Mouse (Mus musculus) lung, embryonic 14.5 days (tissue): ENCODE results near the gene Helz. TPM values are rescaled to one million over a fixed set of nuclear protein-coding genes. Genes with fewer than 3 reads are reported as not detected.

ENCODE experiments used
- ATAC-seq: fragments of 200-750 bp; cut with Nextera tagmentation; 2 replicates; pipeline ENCODE4 v1.8.0; 2017; ENCODE audit warnings: mild to moderate bottlenecking, moderate TSS enrichment, moderate library complexity; ENCODE audit not compliant: insufficient read depth
- DNase-seq: peaks from one replicate; pipeline ENCODE4 v3.0.0-alpha.2; 2015
- H3K27ac ChIP-seq: fragments of 300-500 bp; sonication (generic); 2 replicates; pipeline ENCODE4 v1.5.1; 2014; ENCODE audit warnings: low read depth, mild to moderate bottlenecking, moderate library complexity
- H3K27me3 ChIP-seq: fragments of 300-500 bp; sonication (generic); 2 replicates; pipeline ENCODE4 v1.6.1; 2014; ENCODE audit warnings: low read length, control low read depth; ENCODE audit not compliant: insufficient read depth
- H3K36me3 ChIP-seq: fragments of 300-500 bp; sonication (generic); 2 replicates; pipeline ENCODE4 v1.6.1; 2014; ENCODE audit warnings: control low read depth; ENCODE audit not compliant: insufficient read depth
- H3K4me1 ChIP-seq: fragments of 300-500 bp; sonication (generic); 2 replicates; pipeline ENCODE4 v1.6.1; 2014; ENCODE audit warnings: antibody characterized with exemption, control low read depth; ENCODE audit not compliant: insufficient read depth
- H3K4me2 ChIP-seq: fragments of 300-500 bp; sonication (generic); 2 replicates; pipeline ENCODE4 v1.6.1; 2014; ENCODE audit warnings: mild to moderate bottlenecking
- H3K4me3 ChIP-seq: fragments of 300-500 bp; sonication (generic); 2 replicates; pipeline ENCODE4 v1.5.1; 2014; ENCODE audit warnings: low read depth, low read length
- H3K9ac ChIP-seq: fragments of 300-500 bp; sonication (generic); 2 replicates; pipeline ENCODE4 v1.6.1; 2014
- H3K9me3 ChIP-seq: fragments of 300-500 bp; sonication (generic); 2 replicates; pipeline ENCODE4 v1.6.1; 2016; ENCODE audit warnings: low read depth, low read length, control low read depth
- CTCF ChIP-seq: IDR thresholded peaks from 2 replicates; pipeline ENCODE4 v1.5.1; 2016; ENCODE audit warnings: antibody characterized with exemption, low read depth
- WGBS: fragments of 180-500 bp; shearing (Covaris S2); extraction: QIAGEN DNeasy Blood & Tissue Kit; methylation state at CpG from one replicate; pipeline ENCODE4 v1.1.7; 2014; 5-methylcytosine and 5-hydroxymethylcytosine counted together
- polyA plus RNA-seq: library from polyadenylated mRNA; unstranded; fragments of >200 nt; fragmentation: Nextera tagmentation; extraction: Ambion mirVana; gene quantifications from 2 replicates; pipeline ENCODE4 v1.2.1, GENCODE M21; 2014

The Helz gene
- polyA plus RNA-seq, 1 experiment from 2014 or later: 27.4 TPM

DNA sequence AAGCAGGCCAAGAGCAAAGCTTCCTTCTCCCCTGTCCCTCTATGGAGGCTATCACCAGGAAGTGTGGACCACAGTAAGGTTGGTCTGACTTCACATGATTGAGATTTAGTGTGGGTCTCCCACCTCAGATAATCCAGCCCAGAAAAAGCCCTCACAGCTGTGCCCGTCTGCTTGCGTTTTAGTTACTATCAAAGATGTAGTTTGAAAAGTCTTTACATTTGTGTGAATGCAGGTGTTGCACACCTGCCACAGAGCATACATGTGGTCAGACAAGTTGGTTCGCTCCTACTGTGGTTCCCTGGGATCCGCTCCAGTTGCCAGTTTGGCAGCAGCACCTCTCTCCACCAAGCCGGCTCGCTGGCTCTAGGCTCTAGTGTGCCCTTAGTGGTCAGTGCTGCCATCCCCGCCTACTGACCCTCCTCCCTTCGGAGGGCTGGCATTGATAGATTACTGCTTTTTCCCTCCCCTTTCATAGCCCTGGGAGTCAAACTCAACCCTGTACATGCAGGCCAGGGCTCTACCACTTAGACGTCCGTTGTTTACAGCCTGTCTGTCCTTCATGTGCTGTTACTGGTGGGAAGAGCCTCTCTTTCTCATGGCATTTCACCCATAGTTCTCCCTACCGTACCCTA is 25.4 kb downstream of the Helz start:
- ATAC-seq (peak; percentile 66; the same call in 1 of the 2 replicates), DNase-seq (peak; percentile 59)
- H3K4me1 ChIP-seq: 0 out of 2 replicates have a peak, but pooled peaks cover 4% of the 10 kb centered on the region
- H3K4me2 ChIP-seq: no peak overlapping the region
- H3K9ac ChIP-seq: no peak overlapping the region
- no peak overlapping the region for H3K4me3 ChIP-seq
- H3K27ac ChIP-seq: peak overlapping the region; percentile 10; the same call in 1 of the 2 replicates
- H3K27me3 ChIP-seq: no peaks in the 10 kb centered on the region
- no peaks in the 10 kb centered on the region for H3K9me3 ChIP-seq
- TF ChIP-seq CTCF: 0 out of 2 replicates have a peak, but pooled peaks have one; percentile 10
- H3K36me3 ChIP-seq: peaks cover 35% of the 10 kb centered on the region
- WGBS: 34% methylated on average over 11 of the region's 11 CpGs

DNA sequence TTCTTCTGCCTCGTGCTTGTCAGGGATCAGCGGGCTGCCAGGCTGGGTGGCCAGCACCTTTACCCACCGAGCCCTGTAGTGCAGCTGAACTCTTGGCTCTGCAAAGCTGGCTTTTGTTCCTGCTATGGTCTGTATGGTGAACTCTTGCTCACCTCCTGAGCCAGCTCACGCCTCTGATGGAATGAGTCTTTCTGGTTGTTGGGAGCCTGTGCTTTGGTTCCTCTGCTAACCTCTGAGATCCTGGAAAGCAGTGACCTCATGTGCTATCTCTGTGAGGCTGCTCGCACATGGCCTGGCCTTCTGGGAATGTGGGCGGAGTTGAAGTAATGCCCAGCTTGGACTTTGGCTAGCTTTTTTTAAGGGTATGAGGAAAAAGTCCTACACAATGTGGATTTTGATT is 26.1 kb downstream of the Helz start:
- DNase-seq (peak; percentile 55), ATAC-seq (peak; percentile 49; the same call in 1 of the 2 replicates)
- WGBS: 37% methylated on average over 6 of the region's 6 CpGs
- no peaks in the 10 kb centered on the region for H3K27me3 ChIP-seq
- peaks cover 41% of the 10 kb centered on the region for H3K36me3 ChIP-seq
- H3K9ac ChIP-seq: no peak overlapping the region
- no peak overlapping the region for H3K4me2 ChIP-seq
- no peak for TF ChIP-seq CTCF
- H3K9me3 ChIP-seq: no peaks in the 10 kb centered on the region
- peak overlapping the region; percentile 10; the same call in 1 of the 2 replicates for H3K27ac ChIP-seq
- no peak overlapping the region for H3K4me3 ChIP-seq
- H3K4me1 ChIP-seq: 0 out of 2 replicates have a peak, but pooled peaks cover 4% of the 10 kb centered on the region

DNA sequence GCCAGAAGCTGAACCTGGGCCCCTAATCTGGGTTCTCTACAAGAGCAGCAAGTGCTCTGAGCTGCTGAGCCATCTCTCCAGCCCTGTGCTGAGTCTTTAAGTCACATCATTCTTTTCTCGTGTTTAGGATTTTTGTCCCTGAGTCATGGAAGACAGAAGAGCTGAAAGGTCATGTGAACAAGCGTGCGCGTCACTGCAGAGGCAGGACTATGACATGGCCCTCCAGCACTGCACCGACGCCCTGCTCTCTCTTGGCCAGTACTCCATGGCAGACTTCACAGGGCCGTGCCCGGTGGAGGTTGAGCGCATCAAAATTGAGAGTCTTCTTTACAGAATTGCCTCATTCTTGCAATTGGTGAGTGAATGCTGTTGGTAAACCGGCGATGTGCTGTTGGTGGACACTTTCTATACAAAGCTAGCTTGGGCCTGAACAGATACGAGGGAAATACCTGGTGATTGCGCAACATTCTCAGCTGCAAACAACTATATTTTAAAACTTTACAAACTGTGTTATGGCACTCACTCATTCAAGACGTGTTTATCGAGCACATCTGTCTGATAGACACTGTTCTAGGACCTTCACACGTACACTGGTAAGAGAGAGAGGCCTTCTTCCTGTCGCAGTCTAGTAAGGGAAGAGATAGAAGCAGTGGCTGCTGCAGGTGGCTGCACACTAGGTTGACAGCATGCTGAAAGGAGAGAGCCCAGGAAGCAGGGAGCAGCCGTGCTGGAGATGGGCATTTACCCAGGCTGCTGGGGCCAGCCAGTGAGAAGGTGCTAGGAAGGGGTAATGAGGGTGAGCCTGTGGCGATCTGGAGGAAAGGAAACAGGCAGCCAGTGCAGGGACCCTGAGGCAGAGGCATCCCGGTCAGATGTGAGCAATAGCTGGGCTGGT is 27.3 kb downstream of the Helz start:
- DNase-seq (no peak), ATAC-seq (no peak)
- Histone ChIP-seq H3K9me3 (no peaks in the 10 kb centered on the region), H3K4me3 (no peak overlapping the region), H3K27ac (no peak overlapping the region), H3K4me1 (0 out of 2 replicates have a peak, but pooled peaks cover 4% of the 10 kb centered on the region), H3K27me3 (no peaks in the 10 kb centered on the region), H3K36me3 (peaks cover 52% of the 10 kb centered on the region), H3K4me2 (no peak overlapping the region), H3K9ac (no peak overlapping the region)
- 90% methylated on average over 20 of the region's 20 CpGs for whole genome bisulfite sequencing
- no peak for TF ChIP-seq CTCF

DNA sequence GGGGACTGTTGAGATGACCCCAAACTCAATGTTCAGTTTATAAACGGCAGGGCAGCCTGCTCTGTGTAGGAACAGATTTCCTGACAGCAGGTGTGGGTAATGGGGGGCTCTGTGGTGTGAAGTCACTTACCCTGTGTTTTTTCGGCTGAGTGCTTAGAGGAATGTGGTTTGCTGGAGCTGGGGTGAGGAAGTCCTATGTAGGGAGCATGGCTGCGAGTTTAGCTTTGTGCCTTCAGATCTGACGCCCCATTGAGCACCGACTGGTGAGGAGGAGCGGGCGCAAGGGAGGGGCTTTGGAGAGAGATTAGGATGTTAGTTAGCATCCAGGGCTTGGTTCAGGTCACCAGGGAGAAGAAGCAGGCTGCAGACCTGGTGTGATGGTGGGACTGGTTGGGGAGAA is 28.5 kb downstream of the Helz start:
- no peak for DNase-seq
- no peaks in the 10 kb centered on the region for H3K27me3 ChIP-seq
- no peak overlapping the region for H3K27ac ChIP-seq
- H3K4me2 ChIP-seq: no peak overlapping the region
- 84% methylated on average over 7 of the region's 7 CpGs for WGBS
- peaks cover 57% of the 10 kb centered on the region for H3K36me3 ChIP-seq
- H3K9ac ChIP-seq: no peak overlapping the region
- no peak for TF ChIP-seq CTCF
- H3K4me3 ChIP-seq: no peak overlapping the region
- ATAC-seq: no peak
- no peaks in the 10 kb centered on the region for H3K9me3 ChIP-seq
- 0 out of 2 replicates have a peak, but pooled peaks cover 4% of the 10 kb centered on the region for H3K4me1 ChIP-seq

DNA sequence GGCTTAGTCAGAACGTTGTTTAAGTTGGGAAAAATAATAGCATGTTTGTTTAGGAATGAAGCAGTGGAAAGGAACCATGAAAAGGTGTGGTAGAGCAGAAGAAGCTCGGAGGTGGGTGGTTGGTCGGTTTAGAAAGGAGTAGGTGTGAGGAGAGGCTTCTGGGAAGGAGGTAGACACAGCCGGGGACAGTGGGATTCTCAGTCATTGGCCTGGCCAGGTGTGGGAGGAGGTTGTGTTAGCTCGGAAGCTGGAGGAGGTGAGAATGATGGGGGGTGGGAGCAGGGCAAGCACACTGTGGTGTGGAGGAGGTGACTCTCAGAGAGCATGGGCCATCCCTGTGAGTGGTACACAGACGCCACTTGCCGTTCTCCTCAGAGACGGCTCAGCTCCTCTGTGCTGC is 29.7 kb downstream of the Helz start:
- no peak overlapping the region for H3K27ac ChIP-seq
- no peak for TF ChIP-seq CTCF
- no peak overlapping the region for H3K4me2 ChIP-seq
- DNase-seq (no peak), ATAC-seq (no peak)
- whole genome bisulfite sequencing: 70% methylated on average over 8 of the region's 8 CpGs
- 0 out of 2 replicates have a peak, but pooled peaks cover 4% of the 10 kb centered on the region for H3K4me1 ChIP-seq
- H3K4me3 ChIP-seq: no peak overlapping the region
- no peaks in the 10 kb centered on the region for H3K9me3 ChIP-seq
- H3K9ac ChIP-seq: no peak overlapping the region
- H3K36me3 ChIP-seq: peaks cover 60% of the 10 kb centered on the region
- no peaks in the 10 kb centered on the region for H3K27me3 ChIP-seq

DNA sequence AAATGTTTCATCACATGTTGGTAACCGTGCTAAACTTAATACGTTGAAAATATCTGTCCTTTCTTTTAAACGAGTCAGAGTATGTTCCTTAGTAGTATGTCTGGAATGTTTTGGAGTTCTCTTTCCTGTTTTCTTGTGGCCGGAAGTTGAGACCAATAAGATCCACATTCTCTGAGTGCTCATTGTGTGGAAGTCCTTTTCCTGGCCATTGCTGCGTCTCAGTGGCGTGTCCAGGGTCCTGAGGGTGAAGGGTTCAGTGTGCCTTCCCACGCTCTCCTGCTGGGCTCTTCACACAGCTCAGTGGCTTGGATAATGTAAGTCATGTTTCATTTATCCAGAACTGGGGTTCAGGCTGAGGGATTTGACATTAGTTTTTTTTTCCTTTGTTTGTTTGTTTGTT is 30.5 kb downstream of the Helz start:
- Histone ChIP-seq H3K27me3 (no peaks in the 10 kb centered on the region), H3K36me3 (peaks cover 60% of the 10 kb centered on the region)
- WGBS: 80% methylated on average over 7 of the region's 7 CpGs

DNA sequence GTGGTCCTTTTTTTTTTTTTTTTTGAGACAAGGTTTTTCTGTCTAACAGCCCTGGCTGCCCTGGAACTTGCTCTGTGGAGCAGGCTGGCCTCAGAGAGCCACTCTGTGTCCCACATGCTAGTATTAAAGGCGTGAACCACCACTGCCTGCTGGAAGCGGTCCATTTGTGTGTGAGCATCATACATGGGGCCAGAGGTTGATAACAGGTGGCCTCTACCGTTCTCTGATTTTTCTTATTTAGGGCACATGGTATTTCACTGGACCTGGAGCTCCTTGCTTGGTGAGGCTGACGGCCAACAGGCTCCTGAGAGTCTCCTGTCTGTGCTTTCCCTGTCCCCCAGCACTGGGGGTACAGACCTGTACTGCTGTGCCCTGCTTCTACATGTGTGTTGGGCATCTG is 33.1 kb downstream of the Helz start:
- no peak overlapping the region for H3K9ac ChIP-seq
- 91% methylated on average over 4 of the region's 4 CpGs for WGBS
- no peak overlapping the region for H3K4me3 ChIP-seq
- no peaks in the 10 kb centered on the region for H3K9me3 ChIP-seq
- DNase-seq (no peak), ATAC-seq (no peak)
- TF ChIP-seq CTCF: no peak
- H3K27me3 ChIP-seq: no peaks in the 10 kb centered on the region
- H3K4me1 ChIP-seq: no peaks in the 10 kb centered on the region
- H3K27ac ChIP-seq: no peak overlapping the region
- no peak overlapping the region for H3K4me2 ChIP-seq
- peaks cover 53% of the 10 kb centered on the region for H3K36me3 ChIP-seq

More for the DNA sequence above, 30.5 kb downstream of the Helz start:
- Histone ChIP-seq H3K9me3 (no peaks in the 10 kb centered on the region), H3K9ac (no peak overlapping the region), H3K4me1 (0 out of 2 replicates have a peak, but pooled peaks cover 4% of the 10 kb centered on the region), H3K4me3 (no peak overlapping the region), H3K27ac (no peak overlapping the region), H3K4me2 (no peak overlapping the region)
- ATAC-seq: no peak
- no peak for TF ChIP-seq CTCF
- no peak for DNase-seq
